Mouse (Mus musculus): ENCODE results near the gene Pcdh15. TPM values are rescaled to one million over a fixed set of nuclear protein-coding genes. Genes with fewer than 3 reads are reported as not detected.
A peak's percentile ranks its signal among the peaks of the same experiment; 100 is the strongest.

Pcdh15 gene
- polyA plus RNA-seq, 1 experiment from 2014 or later = 17.3 TPM

- Histone ChIP-seq H3K4me1 (ENCODE audit: control insufficient read depth, insufficient read depth, low read length) (no peaks in the 10 kb centered on the region), H3K9me3 (replicated peaks; ENCODE audit: control insufficient read depth, low read length, poor library complexity, severe bottlenecking) (no peaks in the 10 kb centered on the region)
- no peak for ATAC-seq
Measured at GRCm38 (mm10) chr10:73280438-73280837, 181.3 kb downstream of the Pcdh15 start.

GRCm38 (mm10) chr10:73296456-73296855 lies 197.3 kb downstream of the Pcdh15 start:
- ATAC-seq = 0 out of 2 replicates have a peak, but pooled peaks have one; percentile 32
- WGBS = 62% methylated on average over 5 of the region's 5 CpGs
- no peak overlapping the region for H3K4me2 ChIP-seq (ENCODE audit: low read length)
- no peaks in the 10 kb centered on the region for H3K27me3 ChIP-seq (ENCODE audit: control insufficient read depth, insufficient read depth, low read depth, low read length)
- H3K4me1 ChIP-seq (ENCODE audit: control insufficient read depth, insufficient read depth, low read length) = no peaks in the 10 kb centered on the region
- no peak overlapping the region for H3K27ac ChIP-seq (ENCODE audit: low read length)
- no peak overlapping the region for H3K9ac ChIP-seq (ENCODE audit: low read depth, low read length)
- H3K4me3 ChIP-seq (ENCODE audit: low read depth, low read length) = no peak overlapping the region
- no peaks in the 10 kb centered on the region for H3K36me3 ChIP-seq (ENCODE audit: control insufficient read depth, insufficient read depth, low read length)
- no peaks in the 10 kb centered on the region for H3K9me3 ChIP-seq (replicated peaks; ENCODE audit: control insufficient read depth, low read length, poor library complexity, severe bottlenecking)

More at GRCm38 (mm10) chr10:73280438-73280837, 181.3 kb downstream of the Pcdh15 start:
- Histone ChIP-seq H3K27ac (ENCODE audit: low read length) (no peak overlapping the region), H3K27me3 (ENCODE audit: control insufficient read depth, insufficient read depth, low read depth, low read length) (no peaks in the 10 kb centered on the region), H3K9ac (ENCODE audit: low read depth, low read length) (no peak overlapping the region), H3K4me2 (ENCODE audit: low read length) (no peak overlapping the region), H3K36me3 (ENCODE audit: control insufficient read depth, insufficient read depth, low read length) (no peaks in the 10 kb centered on the region), H3K4me3 (ENCODE audit: low read depth, low read length) (no peak overlapping the region)
- 66% methylated on average over 4 of the region's 4 CpGs for WGBS

DNA sequence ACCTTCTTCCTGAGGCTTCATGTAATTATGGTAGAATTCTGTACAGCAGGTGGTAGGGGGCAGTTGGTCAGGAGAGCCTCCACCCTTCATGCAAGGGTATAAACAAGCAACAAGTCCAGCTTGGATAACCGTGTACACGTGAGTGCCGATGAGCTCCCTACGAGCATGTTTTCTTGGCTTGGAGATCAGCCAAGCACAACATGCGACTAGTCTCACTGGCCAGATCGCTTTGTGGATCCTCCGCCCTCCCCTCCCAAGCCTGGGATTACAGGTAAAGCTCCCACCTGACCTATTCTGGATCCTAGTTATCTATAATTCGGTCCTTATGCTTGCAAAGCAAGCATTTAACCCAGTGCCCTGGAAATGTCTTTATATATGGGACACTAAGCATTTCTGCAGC lies 202.8 kb downstream of the Pcdh15 start:
- no peaks in the 10 kb centered on the region for H3K4me1 ChIP-seq (ENCODE audit: control insufficient read depth, insufficient read depth, low read length)
- no peak overlapping the region for H3K4me3 ChIP-seq (ENCODE audit: low read depth, low read length)
- no peak for ATAC-seq
- H3K27me3 ChIP-seq (ENCODE audit: control insufficient read depth, insufficient read depth, low read depth, low read length) = no peaks in the 10 kb centered on the region
- H3K9me3 ChIP-seq (replicated peaks; ENCODE audit: control insufficient read depth, low read length, poor library complexity, severe bottlenecking) = no peaks in the 10 kb centered on the region
- no peaks in the 10 kb centered on the region for H3K36me3 ChIP-seq (ENCODE audit: control insufficient read depth, insufficient read depth, low read length)
- WGBS = 79% methylated on average over 8 of the region's 8 CpGs
- H3K4me2 ChIP-seq (ENCODE audit: low read length) = no peak overlapping the region
- no peak overlapping the region for H3K27ac ChIP-seq (ENCODE audit: low read length)
- H3K9ac ChIP-seq (ENCODE audit: low read depth, low read length) = no peak overlapping the region

GRCm38 (mm10) chr10:73306677-73307076 lies 207.5 kb downstream of the Pcdh15 start:
- no peaks in the 10 kb centered on the region for H3K36me3 ChIP-seq (ENCODE audit: control insufficient read depth, insufficient read depth, low read length)
- ATAC-seq = no peak
- no peak overlapping the region for H3K27ac ChIP-seq (ENCODE audit: low read length)
- no peak overlapping the region for H3K9ac ChIP-seq (ENCODE audit: low read depth, low read length)
- no peaks in the 10 kb centered on the region for H3K9me3 ChIP-seq (replicated peaks; ENCODE audit: control insufficient read depth, low read length, poor library complexity, severe bottlenecking)
- H3K27me3 ChIP-seq (ENCODE audit: control insufficient read depth, insufficient read depth, low read depth, low read length) = no peaks in the 10 kb centered on the region
- H3K4me2 ChIP-seq (ENCODE audit: low read length) = no peak overlapping the region
- H3K4me1 ChIP-seq (ENCODE audit: control insufficient read depth, insufficient read depth, low read length) = no peaks in the 10 kb centered on the region
- no peak overlapping the region for H3K4me3 ChIP-seq (ENCODE audit: low read depth, low read length)
- WGBS = 91% methylated on average over 1 of the region's 1 CpGs

DNA sequence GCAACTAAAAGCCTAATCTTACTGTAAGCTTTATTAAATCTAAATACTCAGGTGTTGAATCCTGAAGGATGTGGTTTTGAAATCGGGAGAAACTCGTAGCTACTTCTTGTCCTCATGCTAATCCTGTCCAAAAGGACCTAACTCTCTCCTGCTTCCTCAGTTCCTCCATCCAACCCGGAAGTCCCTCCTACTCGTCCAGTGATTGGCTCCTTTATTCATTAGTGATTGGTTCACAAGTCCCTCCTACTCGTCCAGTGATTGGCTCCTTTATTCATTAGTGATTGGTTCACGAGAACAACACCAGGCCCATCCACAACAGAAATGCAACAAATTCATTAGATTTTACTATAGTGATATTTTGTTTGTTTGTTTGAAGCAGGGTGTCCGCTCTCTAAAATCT lies 227.7 kb downstream of the Pcdh15 start:
- Histone ChIP-seq H3K4me3 (ENCODE audit: low read depth, low read length) (no peak overlapping the region), H3K36me3 (ENCODE audit: control insufficient read depth, insufficient read depth, low read length) (no peaks in the 10 kb centered on the region), H3K27me3 (ENCODE audit: control insufficient read depth, insufficient read depth, low read depth, low read length) (no peaks in the 10 kb centered on the region), H3K4me1 (ENCODE audit: control insufficient read depth, insufficient read depth, low read length) (no peaks in the 10 kb centered on the region), H3K4me2 (ENCODE audit: low read length) (no peak overlapping the region), H3K9me3 (replicated peaks; ENCODE audit: control insufficient read depth, low read length, poor library complexity, severe bottlenecking) (no peaks in the 10 kb centered on the region), H3K9ac (ENCODE audit: low read depth, low read length) (no peak overlapping the region), H3K27ac (ENCODE audit: low read length) (no peak overlapping the region)
- no peak for ATAC-seq
- WGBS = 92% methylated on average over 7 of the region's 7 CpGs

DNA sequence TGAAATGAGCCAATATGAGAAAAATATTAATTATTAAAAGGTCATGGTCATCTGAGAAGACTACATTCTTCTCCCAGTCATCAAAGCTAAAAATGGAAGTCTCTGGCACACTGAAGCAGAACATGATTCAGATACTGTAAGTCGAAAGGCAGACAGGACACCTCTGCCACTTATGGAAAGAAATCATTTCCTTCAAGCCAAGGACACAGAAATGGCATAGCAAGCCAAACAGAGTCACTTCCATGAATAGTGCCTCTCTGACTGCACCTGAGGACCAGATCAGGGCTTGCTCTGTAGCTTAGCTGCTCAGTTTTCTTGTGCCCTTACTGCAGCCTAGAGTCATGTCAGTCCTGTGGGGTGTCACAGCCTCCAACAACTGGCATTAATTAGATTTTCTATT lies 234.3 kb downstream of the Pcdh15 start:
- H3K4me3 ChIP-seq (ENCODE audit: low read depth, low read length) = no peak overlapping the region

DNA sequence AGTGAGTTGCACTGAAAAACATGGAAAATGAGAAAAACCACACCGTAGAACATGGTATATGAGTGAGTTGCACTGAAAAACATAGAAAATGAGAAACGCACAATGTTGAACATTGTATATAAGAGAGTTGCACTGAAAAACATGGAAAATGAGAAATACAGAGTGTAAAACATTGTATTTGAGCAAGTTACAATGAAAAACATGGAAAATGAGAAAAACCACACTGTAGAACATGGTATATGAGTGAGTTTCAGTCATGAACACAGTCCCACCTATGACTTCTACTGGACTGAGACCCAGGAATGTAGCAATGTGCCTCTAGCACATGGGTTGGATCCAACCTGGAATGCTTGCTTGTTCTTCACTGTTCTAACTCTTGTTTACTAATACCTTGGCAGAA lies 279.9 kb downstream of the Pcdh15 start:
- no peak for ATAC-seq
- WGBS = 80% methylated on average over 2 of the region's 2 CpGs

More for the DNA sequence above, 234.3 kb downstream of the Pcdh15 start:
- WGBS = 79% methylated on average over 1 of the region's 1 CpGs
- ATAC-seq = no peak
- H3K27ac ChIP-seq (ENCODE audit: low read length) = no peak overlapping the region
- H3K4me1 ChIP-seq (ENCODE audit: control insufficient read depth, insufficient read depth, low read length) = no peaks in the 10 kb centered on the region
- no peaks in the 10 kb centered on the region for H3K36me3 ChIP-seq (ENCODE audit: control insufficient read depth, insufficient read depth, low read length)
- H3K9ac ChIP-seq (ENCODE audit: low read depth, low read length) = no peak overlapping the region
- no peaks in the 10 kb centered on the region for H3K27me3 ChIP-seq (ENCODE audit: control insufficient read depth, insufficient read depth, low read depth, low read length)
- no peak overlapping the region for H3K4me2 ChIP-seq (ENCODE audit: low read length)
- no peaks in the 10 kb centered on the region for H3K9me3 ChIP-seq (replicated peaks; ENCODE audit: control insufficient read depth, low read length, poor library complexity, severe bottlenecking)

GRCm38 (mm10) chr10:73384003-73384402 lies 284.9 kb downstream of the Pcdh15 start:
- no peak overlapping the region for H3K27ac ChIP-seq (ENCODE audit: low read length)
- no peak for ATAC-seq
- H3K36me3 ChIP-seq (ENCODE audit: control insufficient read depth, insufficient read depth, low read length) = no peaks in the 10 kb centered on the region
- H3K4me1 ChIP-seq (ENCODE audit: control insufficient read depth, insufficient read depth, low read length) = no peaks in the 10 kb centered on the region
- no peaks in the 10 kb centered on the region for H3K27me3 ChIP-seq (ENCODE audit: control insufficient read depth, insufficient read depth, low read depth, low read length)
- H3K4me3 ChIP-seq (ENCODE audit: low read depth, low read length) = no peak overlapping the region
- no peak overlapping the region for H3K4me2 ChIP-seq (ENCODE audit: low read length)
- H3K9ac ChIP-seq (ENCODE audit: low read depth, low read length) = no peak overlapping the region
- 0 out of 2 replicates have a peak, but pooled peaks cover 2% of the 10 kb centered on the region for H3K9me3 ChIP-seq (replicated peaks; ENCODE audit: control insufficient read depth, low read length, poor library complexity, severe bottlenecking)
- 82% methylated on average over 2 of the region's 2 CpGs for WGBS

More for the DNA sequence above, 279.9 kb downstream of the Pcdh15 start:
- H3K27me3 ChIP-seq (ENCODE audit: control insufficient read depth, insufficient read depth, low read depth, low read length) = no peaks in the 10 kb centered on the region
- H3K4me3 ChIP-seq (ENCODE audit: low read depth, low read length) = no peak overlapping the region
- no peaks in the 10 kb centered on the region for H3K9me3 ChIP-seq (replicated peaks; ENCODE audit: control insufficient read depth, low read length, poor library complexity, severe bottlenecking)
- no peaks in the 10 kb centered on the region for H3K36me3 ChIP-seq (ENCODE audit: control insufficient read depth, insufficient read depth, low read length)
- no peak overlapping the region for H3K4me2 ChIP-seq (ENCODE audit: low read length)
- H3K9ac ChIP-seq (ENCODE audit: low read depth, low read length) = no peak overlapping the region
- no peak overlapping the region for H3K27ac ChIP-seq (ENCODE audit: low read length)
- no peaks in the 10 kb centered on the region for H3K4me1 ChIP-seq (ENCODE audit: control insufficient read depth, insufficient read depth, low read length)

DNA sequence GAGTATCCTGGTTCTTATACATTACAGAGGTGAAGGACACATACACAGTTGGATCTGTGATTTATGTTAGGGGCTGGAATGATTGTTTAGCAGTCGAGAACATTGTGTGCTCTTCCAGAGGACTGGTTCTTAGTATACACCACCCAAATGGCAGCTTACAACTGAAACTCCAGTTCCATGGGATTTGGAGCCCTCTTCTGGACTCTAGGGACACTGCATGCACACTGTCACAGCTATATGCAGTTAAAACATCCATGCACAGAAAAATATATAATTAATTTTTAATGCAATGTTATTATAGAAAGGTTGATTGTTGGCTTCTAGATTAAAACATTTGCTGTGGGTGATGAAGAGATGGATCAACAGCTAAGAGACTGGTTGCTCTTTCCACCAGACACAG lies 301.3 kb downstream of the Pcdh15 start:
- Histone ChIP-seq H3K27me3 (ENCODE audit: control insufficient read depth, insufficient read depth, low read depth, low read length) (no peaks in the 10 kb centered on the region), H3K4me1 (ENCODE audit: control insufficient read depth, insufficient read depth, low read length) (no peaks in the 10 kb centered on the region), H3K36me3 (ENCODE audit: control insufficient read depth, insufficient read depth, low read length) (no peaks in the 10 kb centered on the region), H3K4me3 (ENCODE audit: low read depth, low read length) (no peak overlapping the region), H3K9me3 (replicated peaks; ENCODE audit: control insufficient read depth, low read length, poor library complexity, severe bottlenecking) (no peaks in the 10 kb centered on the region), H3K9ac (ENCODE audit: low read depth, low read length) (no peak overlapping the region), H3K27ac (ENCODE audit: low read length) (no peak overlapping the region), H3K4me2 (ENCODE audit: low read length) (no peak overlapping the region)
- no peak for ATAC-seq
- WGBS = 81% methylated on average over 1 of the region's 1 CpGs
